Mouse (Mus musculus) ZHBTc4 (cell line): ENCODE data around the gene Herc2.
A peak's percentile ranks its signal among the peaks of the same experiment; 100 is the strongest.

Source experiments
- DNase-seq: peaks from one replicate; pipeline ENCODE4 v3.0.0-alpha.2; 2011; ENCODE audit warnings: low read depth, low spot score

Gene Herc2

DNA sequence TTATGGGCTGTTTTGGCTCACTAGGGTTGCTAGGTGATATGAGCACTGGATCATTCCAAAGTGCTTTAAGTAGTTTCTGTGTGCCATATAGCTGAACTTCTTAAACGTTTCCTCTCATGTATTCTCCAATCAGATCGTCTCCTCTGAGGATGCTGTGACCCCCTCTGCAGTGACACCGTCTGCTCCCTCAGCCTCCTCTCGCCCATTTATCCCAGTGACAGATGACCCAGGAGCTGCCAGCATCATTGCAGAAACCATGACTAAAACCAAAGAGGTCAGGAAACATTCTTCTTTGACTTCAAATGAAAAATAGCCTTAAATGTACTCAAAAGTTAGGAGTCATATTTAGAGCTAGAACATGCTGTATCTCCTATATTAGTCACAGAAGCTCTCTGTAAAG lies 141.7 kb downstream of the Herc2 start:
- DNase-seq: no peak

- no peak for DNase-seq
Measured at GRCm38 (mm10) chr7:56201483-56202218, 151.7 kb downstream of the Herc2 start.

DNA sequence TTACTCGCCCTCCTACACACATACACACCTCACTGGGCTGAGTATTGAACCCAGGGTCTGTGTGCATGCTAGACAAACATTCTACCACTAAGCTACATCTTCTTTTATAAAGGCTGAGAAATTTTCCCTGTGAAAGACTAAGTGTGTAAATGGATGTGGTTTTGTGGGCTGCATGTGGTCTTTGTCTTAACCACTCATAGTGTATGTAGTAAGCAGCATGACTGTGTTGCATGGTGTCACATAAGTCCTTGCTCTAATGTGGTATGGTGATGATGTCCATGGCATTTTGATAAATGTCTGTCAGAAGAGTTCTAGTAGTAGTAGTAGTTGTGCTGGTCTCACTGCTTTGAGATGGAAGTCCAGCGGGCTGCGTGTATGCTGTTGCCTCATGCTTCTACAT lies 152.8 kb downstream of the Herc2 start:
- DNase-seq: no peak

GRCm38 (mm10) chr7:56203286-56203685 lies 153.3 kb downstream of the Herc2 start:
- DNase-seq: no peak

- DNase-seq: no peak
Measured at GRCm38 (mm10) chr7:56204877-56205276, 154.9 kb downstream of the Herc2 start.

DNA sequence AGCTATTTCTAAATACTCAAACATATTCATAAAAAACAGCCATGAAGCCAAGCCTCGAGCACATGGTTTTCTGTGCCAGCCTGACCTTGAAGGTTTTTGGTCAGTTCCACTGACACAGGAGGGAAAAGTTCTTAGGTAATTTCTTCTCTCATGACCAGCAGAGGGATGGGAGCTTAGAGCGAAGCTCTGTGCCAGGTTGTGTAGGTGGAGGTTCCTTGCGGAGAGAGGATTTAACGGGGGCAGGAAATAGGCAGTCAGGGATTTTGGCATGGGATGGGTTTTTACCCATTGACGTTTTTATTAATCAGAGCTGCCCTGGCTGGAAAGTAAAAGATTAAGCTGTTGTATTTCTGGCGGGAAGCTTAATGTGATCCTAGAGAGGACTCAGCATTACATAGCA lies 170.8 kb downstream of the Herc2 start:
- DNase-seq: no peak

GRCm38 (mm10) chr7:56235794-56236423 lies 185.9 kb downstream of the Herc2 start:
- peak; percentile 18 for DNase-seq

GRCm38 (mm10) chr7:56236617-56237016 lies 186.6 kb downstream of the Herc2 start:
- no peak for DNase-seq

GRCm38 (mm10) chr7:56239543-56239942 lies 189.5 kb downstream of the Herc2 start, which contains the start of gene Oca2:
Gene Oca2 (plus strand): TSS chr7:56239760.
- DNase-seq: peak; percentile 14

GRCm38 (mm10) chr7:56254568-56254967 lies 204.6 kb downstream of the Herc2 start:
- no peak for DNase-seq

GRCm38 (mm10) chr7:56257875-56258441 lies 208.0 kb downstream of the Herc2 start:
- no peak for DNase-seq

DNA sequence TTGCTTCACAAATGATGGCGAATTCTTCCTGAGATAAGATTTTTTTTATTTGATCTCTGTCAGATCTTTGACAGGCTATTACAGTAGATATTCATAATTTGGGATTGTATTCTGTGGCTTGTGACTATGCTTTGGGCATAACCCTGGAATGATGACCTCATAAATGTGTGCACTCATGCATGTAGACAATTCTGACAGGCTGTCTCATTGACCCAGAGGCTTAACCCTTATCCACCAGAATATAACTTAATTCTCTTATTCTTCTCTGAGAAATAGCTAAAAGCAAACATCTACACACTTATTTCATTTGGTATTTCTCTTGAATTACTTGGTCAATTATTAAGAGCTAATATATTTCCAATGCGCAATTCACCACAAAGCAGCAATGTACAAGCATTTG lies 227.5 kb downstream of the Herc2 start:
- no peak for DNase-seq
